Comparison of ENCODE assay signal across 30 mouse cellular contexts in the genomic region with DNA sequence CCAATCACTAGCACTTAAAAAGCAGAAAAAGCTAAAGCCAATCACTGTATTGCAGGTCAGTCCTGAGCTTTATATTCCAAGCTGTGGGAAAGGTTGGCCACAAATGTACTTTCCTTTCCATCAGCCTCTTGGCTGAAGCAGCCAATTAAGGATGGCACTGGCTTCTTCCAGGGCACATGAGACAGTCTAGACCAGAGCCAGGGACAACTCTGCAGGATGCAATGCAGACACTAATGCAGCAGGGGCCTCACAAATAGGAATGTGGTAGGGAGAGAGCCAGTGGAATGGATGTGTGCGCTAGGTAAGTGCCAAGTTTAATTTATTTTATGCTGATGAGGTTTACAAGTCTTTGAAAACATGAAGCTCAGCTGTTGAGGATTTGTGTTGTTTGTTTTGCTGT.
DNase-seq lines count a peak whose midpoint lies in the region; ATAC-seq and TF ChIP-seq lines count a peak whose summit lies in the region.
"Had no signal": no experiment of that assay in that cellular context is flagged by ENCODE, and none has a peak within 500 bp of the region (broad histone marks: within the 10 kb centered on the region; RNA-seq: fewer than 3 reads in every experiment).

No protein-coding gene starts in this region.

- no peak overlapping the region for H3K4me3 ChIP-seq in forebrain, embryonic 15.5 days
- H3K4me3 ChIP-seq in forebrain, embryonic 12.5 days (replicated peaks): no peak overlapping the region
- no peak overlapping the region for H3K4me3 ChIP-seq in midbrain, embryonic 13.5 days (replicated peaks)
- H3K4me3 ChIP-seq in midbrain, embryonic 11.5 days (ENCODE audit: low read depth, low read length): no peak overlapping the region
- H3K4me3 ChIP-seq in layer of hippocampus, adult 2 months: no peak overlapping the region
- H3K4me3 ChIP-seq: embryonic facial prominence, embryonic 10.5 days; embryonic facial prominence, embryonic 15.5 days; heart, embryonic 10.5 days; heart, embryonic 15.5 days; kidney, embryonic 15.5 days; limb, embryonic 10.5 days; limb, embryonic 15.5 days; liver, embryonic 13.5 days; megakaryocyte, embryonic 14.5 days; stomach, embryonic 15.5 days had no signal

- H3K27me3 ChIP-seq in forebrain, embryonic 15.5 days: no peaks in the 10 kb centered on the region
- H3K27me3 ChIP-seq in forebrain, embryonic 12.5 days: no peaks in the 10 kb centered on the region
- no peaks in the 10 kb centered on the region for H3K27me3 ChIP-seq in midbrain, embryonic 13.5 days
- H3K27me3 ChIP-seq in midbrain, embryonic 11.5 days (ENCODE audit: control insufficient read depth, insufficient read depth, low read length): no peaks in the 10 kb centered on the region
- H3K27me3 ChIP-seq: embryonic facial prominence, embryonic 15.5 days; heart, embryonic 15.5 days; kidney, embryonic 15.5 days; limb, embryonic 15.5 days; liver, embryonic 13.5 days; megakaryocyte, embryonic 14.5 days; stomach, embryonic 15.5 days had no signal

- no peak overlapping the region for H3K27ac ChIP-seq in forebrain, embryonic 15.5 days (replicated peaks)
- H3K27ac ChIP-seq in forebrain, embryonic 12.5 days: no peak overlapping the region
- no peak overlapping the region; the same call in 1 of the 2 replicates for H3K27ac ChIP-seq in midbrain, embryonic 13.5 days
- no peak overlapping the region for H3K27ac ChIP-seq in midbrain, embryonic 11.5 days (ENCODE audit: low read depth, low read length)
- no peak overlapping the region for H3K27ac ChIP-seq in layer of hippocampus, adult 2 months
- H3K27ac ChIP-seq: embryonic facial prominence, embryonic 10.5 days; embryonic facial prominence, embryonic 15.5 days; heart, embryonic 10.5 days; heart, embryonic 15.5 days; kidney, embryonic 15.5 days; limb, embryonic 10.5 days; limb, embryonic 15.5 days; liver, embryonic 13.5 days; stomach, embryonic 15.5 days had no signal

- ATAC-seq in forebrain, embryonic 15.5 days (replicated peaks): peak; percentile 64; the same call in 1 of the 2 replicates
- ATAC-seq in forebrain, embryonic 12.5 days (ENCODE audit: low FRiP score): no peak
- ATAC-seq in midbrain, embryonic 13.5 days: 0 out of 2 replicates have a peak, but pooled peaks have one; percentile 67
- no peak for ATAC-seq in midbrain, embryonic 11.5 days (ENCODE audit: low FRiP score)
- ATAC-seq: CD4-positive, CD25-positive, alpha-beta regulatory T cell, adult 4 months; inflammation-experienced regulatory T-cells, adult 6 months; lung, postnatal 0 days; midbrain, embryonic 16.5 days had no signal

- peaks cover 5% of the 10 kb centered on the region; the same call in 1 of the 2 replicates for H3K4me1 ChIP-seq in forebrain, embryonic 15.5 days
- peaks cover 8% of the 10 kb centered on the region for H3K4me1 ChIP-seq in forebrain, embryonic 12.5 days
- 0 out of 2 replicates have a peak, but pooled peaks cover 6% of the 10 kb centered on the region for H3K4me1 ChIP-seq in midbrain, embryonic 13.5 days (replicated peaks)
- no peaks in the 10 kb centered on the region for H3K4me1 ChIP-seq in midbrain, embryonic 11.5 days (ENCODE audit: control insufficient read depth, insufficient read depth, low read length)
- H3K4me1 ChIP-seq: heart, embryonic 10.5 days; heart, embryonic 15.5 days; megakaryocyte, embryonic 14.5 days; stomach, embryonic 15.5 days had no signal

- no peak overlapping the region for H3K4me2 ChIP-seq in forebrain, embryonic 15.5 days (replicated peaks)
- H3K4me2 ChIP-seq in forebrain, embryonic 12.5 days: no peak overlapping the region
- no peak overlapping the region for H3K4me2 ChIP-seq in midbrain, embryonic 13.5 days (replicated peaks)
- H3K4me2 ChIP-seq in midbrain, embryonic 11.5 days: no peak overlapping the region
- H3K4me2 ChIP-seq: embryonic facial prominence, embryonic 15.5 days; heart, embryonic 15.5 days; kidney, embryonic 15.5 days; limb, embryonic 15.5 days; liver, embryonic 13.5 days; stomach, embryonic 15.5 days had no signal

- no peaks in the 10 kb centered on the region for H3K9me3 ChIP-seq in forebrain, embryonic 15.5 days
- no peaks in the 10 kb centered on the region for H3K9me3 ChIP-seq in forebrain, embryonic 12.5 days
- H3K9me3 ChIP-seq in midbrain, embryonic 13.5 days: no peaks in the 10 kb centered on the region
- no peaks in the 10 kb centered on the region for H3K9me3 ChIP-seq in midbrain, embryonic 11.5 days (ENCODE audit: control insufficient read depth, low read length)
- H3K9me3 ChIP-seq: embryonic facial prominence, embryonic 10.5 days; embryonic facial prominence, embryonic 15.5 days; heart, embryonic 10.5 days; heart, embryonic 15.5 days; kidney, embryonic 15.5 days; limb, embryonic 10.5 days; limb, embryonic 15.5 days; liver, embryonic 13.5 days; stomach, embryonic 15.5 days had no signal

- DNase-seq in midbrain, embryonic 11.5 days (ENCODE audit: low spot score, missing footprints): no peak
- DNase-seq in cerebellum, adult 8-10 months: peak; percentile 15
- no peak for DNase-seq in embryo, embryonic 10 days (ENCODE audit: low spot score)
- DNase-seq in layer of hippocampus, adult 2 months (ENCODE audit: low spot score in 2 of 2): no peak
- DNase-seq: adrenal gland, postnatal 25 days; gastrocnemius, postnatal 25 days; heart, adult 11 months; kidney, adult 18-20 months; kidney, postnatal 25 days; liver, embryonic 13.5 days; lung, adult 18-20 months; lung, postnatal 4 days; right cerebral cortex, postnatal 25 days; thymus, postnatal 14 days had no signal

- 53% methylated on average over 1 of the region's 1 CpGs for WGBS in forebrain, embryonic 15.5 days
- WGBS in forebrain, embryonic 12.5 days: 85% methylated on average over 1 of the region's 1 CpGs
- 90% methylated on average over 1 of the region's 1 CpGs for WGBS in midbrain, embryonic 13.5 days
- 82% methylated on average over 1 of the region's 1 CpGs for WGBS in midbrain, embryonic 11.5 days

- H3K36me3 ChIP-seq in forebrain, embryonic 15.5 days: no peaks in the 10 kb centered on the region
- H3K36me3 ChIP-seq in forebrain, embryonic 12.5 days (replicated peaks): no peaks in the 10 kb centered on the region
- H3K36me3 ChIP-seq in midbrain, embryonic 13.5 days: no peaks in the 10 kb centered on the region
- no peaks in the 10 kb centered on the region for H3K36me3 ChIP-seq in midbrain, embryonic 11.5 days (ENCODE audit: control insufficient read depth, insufficient read depth, low read length)
- H3K36me3 ChIP-seq: embryonic facial prominence, embryonic 10.5 days; embryonic facial prominence, embryonic 15.5 days; heart, embryonic 10.5 days; heart, embryonic 15.5 days; kidney, embryonic 15.5 days; limb, embryonic 10.5 days; limb, embryonic 15.5 days; liver, embryonic 13.5 days; stomach, embryonic 15.5 days had no signal

- H3K9ac ChIP-seq in forebrain, embryonic 15.5 days (replicated peaks): no peak overlapping the region
- H3K9ac ChIP-seq in forebrain, embryonic 12.5 days: no peak overlapping the region
- H3K9ac ChIP-seq in midbrain, embryonic 13.5 days (replicated peaks): no peak overlapping the region
- no peak overlapping the region for H3K9ac ChIP-seq in midbrain, embryonic 11.5 days (ENCODE audit: low read length)
- H3K9ac ChIP-seq: embryonic facial prominence, embryonic 15.5 days; heart, embryonic 15.5 days; kidney, embryonic 15.5 days; limb, embryonic 15.5 days; liver, embryonic 13.5 days; stomach, embryonic 15.5 days had no signal

- TF ChIP-seq CTCF in layer of hippocampus, adult 2 months (conservative IDR thresholded peaks at IDR 0.05): no peak

Comparison
In these comparisons a context has a peak if more than half of its experiments do, and no peak if none do; other contexts are left out.
1. ATAC-seq: peak in forebrain, embryonic 15.5 days (single experiment) and midbrain, embryonic 13.5 days (single experiment); none in forebrain, embryonic 12.5 days (single experiment) and midbrain, embryonic 11.5 days (single experiment).